Mouse (Mus musculus) CH12.LX (cell line): ENCODE measurements around the gene Gpr19.

Source experiments
- CTCF ChIP-seq, 2 experiments: IDR thresholded peaks in 1 of 2; conservative IDR thresholded peaks in 1 of 2; 2 replicates each; pipeline ENCODE4 v1.5.1; 2011 to 2012; ENCODE audit warnings: low read depth in 2 of 2, low read length in 2 of 2, improper control_type of control experiment in 1 of 2, inconsistent platforms in 1 of 2, mild to moderate bottlenecking in 1 of 2, moderate library complexity in 1 of 2
- ELF1 ChIP-seq: IDR thresholded peaks from 2 replicates; pipeline ENCODE4 v1.6.1; 2014; ENCODE audit warnings: low read depth, mild to moderate bottlenecking, inconsistent platforms, low read length, improper control_type of control experiment
- JUND ChIP-seq: conservative IDR thresholded peaks from 2 replicates; pipeline ENCODE4 v1.6.1; 2011; ENCODE audit warnings: low read depth, low read length, improper control_type of control experiment
- MAFK ChIP-seq: IDR thresholded peaks from 2 replicates; pipeline ENCODE4 v1.6.1; 2011; ENCODE audit warnings: low read length, improper control_type of control experiment; ENCODE audit not compliant: insufficient replicate concordance
- MAZ ChIP-seq: IDR thresholded peaks from 2 replicates; pipeline ENCODE4 v1.6.1; 2012; ENCODE audit warnings: low read depth, mild to moderate bottlenecking, inconsistent platforms, low read length, improper control_type of control experiment, moderate library complexity
- POLR2A ChIP-seq: IDR thresholded peaks from 2 replicates; pipeline ENCODE4 v1.6.1; 2011; ENCODE audit warnings: low read depth, mild to moderate bottlenecking, improper control_type of control experiment, low read length
- UBTF ChIP-seq: IDR thresholded peaks from 2 replicates; pipeline ENCODE4 v1.6.1; 2012; ENCODE audit warnings: low read depth, mild to moderate bottlenecking, inconsistent platforms, low read length, improper control_type of control experiment, moderate library complexity

- TF ChIP-seq UBTF (no peak), CTCF (conservative IDR thresholded peaks at IDR 0.05 in 1 of 2, IDR thresholded peaks at IDR 0.05 in 1 of 2; ENCODE audit: low read depth in 2 of 2, low read length in 2 of 2) (no peak), MAFK (no peak), POLR2A (no peak), JUND (no peak), ELF1 (no peak), MAZ (no peak)
Measured at GRCm38 (mm10) chr6:134924262-134924661, 25.9 kb upstream of the Gpr19 start.
